Mouse (Mus musculus) MEL (cell line): ENCODE data around the gene Antxr1. TPM values are rescaled to one million over a fixed set of nuclear protein-coding genes. Genes with fewer than 3 reads are reported as not detected.

Experiments used
- DNase-seq: peaks from one replicate; pipeline ENCODE4 v3.0.0; 2011; ENCODE audit warnings: low read depth, low spot score
- H3K27ac ChIP-seq: 2 replicates; pipeline ENCODE4 v1.5.1; 2012; ENCODE audit warnings: low read depth, mild to moderate bottlenecking, control low read depth, low read length, moderate library complexity; ENCODE audit not compliant: control insufficient read depth
- H3K27me3 ChIP-seq, 2 experiments: fragments of 150-350 bp in 1 of 2; sonication (generic) in 1 of 2; 2 replicates each; pipeline ENCODE4 v1.6.1; 2012; ENCODE audit warnings: low read length in 2 of 2, mild to moderate bottlenecking in 2 of 2, improper control_type of control experiment in 1 of 2, moderate library complexity in 1 of 2; ENCODE audit not compliant: insufficient read depth in 2 of 2, control insufficient read depth in 1 of 2
- H3K36me3 ChIP-seq, 2 experiments: 2 replicates each; pipeline ENCODE4 v1.6.1; 2012 to 2014; ENCODE audit warnings: low read length in 2 of 2, improper control_type of control experiment in 1 of 2, inconsistent platforms in 1 of 2, mild to moderate bottlenecking in 1 of 2; ENCODE audit not compliant: insufficient read depth in 2 of 2, control insufficient read depth in 1 of 2
- H3K4me1 ChIP-seq, 2 experiments: fragments of 150-350 bp in 1 of 2; sonication (generic) in 1 of 2; 2 replicates each; pipeline ENCODE4 v1.6.1; 2012; ENCODE audit warnings: low read length in 2 of 2, improper control_type of control experiment in 1 of 2, mild to moderate bottlenecking in 1 of 2; ENCODE audit not compliant: insufficient read depth in 2 of 2, control insufficient read depth in 1 of 2
- H3K4me3 ChIP-seq, 2 experiments: fragments of 150-350 bp in 1 of 2; sonication (generic) in 1 of 2; 2 replicates each; pipeline ENCODE4 v1.5.1; 2012; ENCODE audit warnings: low read depth in 2 of 2, low read length in 2 of 2, mild to moderate bottlenecking in 2 of 2, moderate library complexity in 2 of 2, control low read depth in 1 of 2, improper control_type of control experiment in 1 of 2; ENCODE audit not compliant: control insufficient read depth in 1 of 2, insufficient read depth in 1 of 2
- H3K79me2 ChIP-seq: 2 replicates; pipeline ENCODE4 v1.6.1; 2012; ENCODE audit warnings: mild to moderate bottlenecking, low read length, moderate library complexity; ENCODE audit not compliant: control insufficient read depth, poor library complexity, insufficient read depth
- H3K9ac ChIP-seq: 2 replicates; pipeline ENCODE4 v1.6.1; 2012; ENCODE audit warnings: low read depth, mild to moderate bottlenecking, control low read depth, low read length, moderate library complexity; ENCODE audit not compliant: control insufficient read depth, poor library complexity, severe bottlenecking
- H3K9me3 ChIP-seq: fragments of 150-350 bp; sonication (generic); replicated peaks from 2 replicates; pipeline ENCODE4 v1.6.1; 2012; ENCODE audit warnings: mild to moderate bottlenecking, low read length, improper control_type of control experiment, moderate library complexity; ENCODE audit not compliant: insufficient read depth
- BHLHE40 ChIP-seq: IDR thresholded peaks from 2 replicates; pipeline ENCODE4 v1.6.1; 2012; ENCODE audit warnings: low read depth, mild to moderate bottlenecking, inconsistent platforms, low read length, improper control_type of control experiment, borderline replicate concordance
- ELF1 ChIP-seq: IDR thresholded peaks from 2 replicates; pipeline ENCODE4 v1.6.1; 2014; ENCODE audit warnings: low read depth, mild to moderate bottlenecking, inconsistent platforms, low read length, improper control_type of control experiment, moderate library complexity
- EP300 ChIP-seq, 2 experiments: IDR thresholded peaks; 2 replicates each; pipeline ENCODE4 v1.6.1; 2011; ENCODE audit warnings: improper control_type of control experiment in 2 of 2, low read length in 2 of 2, low read depth in 1 of 2, mild to moderate bottlenecking in 1 of 2
- GABPA ChIP-seq: IDR thresholded peaks from 2 replicates; pipeline ENCODE4 v1.6.1; 2012; ENCODE audit warnings: low read depth, mild to moderate bottlenecking, inconsistent platforms, low read length, improper control_type of control experiment, moderate library complexity
- GATA1 ChIP-seq: IDR thresholded peaks from 2 replicates; pipeline ENCODE4 v1.6.1; 2011; ENCODE audit warnings: low read depth, low read length, improper control_type of control experiment
- JUND ChIP-seq: IDR thresholded peaks from 2 replicates; pipeline ENCODE4 v1.6.1; 2011; ENCODE audit warnings: low read depth, mild to moderate bottlenecking, improper control_type of control experiment, low read length
- MAFK ChIP-seq: IDR thresholded peaks from 2 replicates; pipeline ENCODE4 v1.6.1; 2011; ENCODE audit warnings: low read depth, mild to moderate bottlenecking, low read length, improper control_type of control experiment, borderline replicate concordance
- MXI1 ChIP-seq: IDR thresholded peaks from 2 replicates; pipeline ENCODE4 v1.6.1; 2011; ENCODE audit warnings: mild to moderate bottlenecking, low read depth, low read length, improper control_type of control experiment
- MYB ChIP-seq: IDR thresholded peaks from 2 replicates; pipeline ENCODE4 v1.6.1; 2011; ENCODE audit warnings: mild to moderate bottlenecking, low read depth, low read length, improper control_type of control experiment
- MYC ChIP-seq: IDR thresholded peaks from 2 replicates; pipeline ENCODE4 v1.6.1; 2011; ENCODE audit warnings: low read depth, mild to moderate bottlenecking, low read length, improper control_type of control experiment, moderate library complexity
- NELFE ChIP-seq: IDR thresholded peaks from 2 replicates; pipeline ENCODE4 v1.6.1; 2011; ENCODE audit warnings: low read depth, low read length, improper control_type of control experiment
- NRF1 ChIP-seq: IDR thresholded peaks from 2 replicates; pipeline ENCODE4 v1.6.1; 2014; ENCODE audit warnings: low read depth, mild to moderate bottlenecking, inconsistent platforms, low read length, improper control_type of control experiment, moderate library complexity; ENCODE audit not compliant: poor library complexity, insufficient read depth, severe bottlenecking
- POLR2A ChIP-seq, 2 experiments: IDR thresholded peaks; 2 replicates each; pipeline ENCODE4 v1.6.1; 2011 to 2012; ENCODE audit warnings: low read length in 2 of 2, mild to moderate bottlenecking in 2 of 2, control low read depth in 1 of 2, improper control_type of control experiment in 1 of 2, low read depth in 1 of 2, moderate library complexity in 1 of 2; ENCODE audit not compliant: control insufficient read depth in 1 of 2, insufficient read depth in 1 of 2, poor library complexity in 1 of 2
- POLR2AphosphoS5 ChIP-seq: IDR thresholded peaks from 2 replicates; pipeline ENCODE4 v1.6.1; 2012; ENCODE audit warnings: low read depth, borderline replicate concordance, mild to moderate bottlenecking, inconsistent platforms, low read length, moderate library complexity, mixed read lengths
- SMC3 ChIP-seq: IDR thresholded peaks from 2 replicates; pipeline ENCODE4 v1.6.1; 2011; ENCODE audit warnings: low read depth, low read length, improper control_type of control experiment
- TAL1 ChIP-seq: IDR thresholded peaks from 2 replicates; pipeline ENCODE4 v1.6.1; 2012; ENCODE audit warnings: mild to moderate bottlenecking, inconsistent platforms, low read length, moderate library complexity, mixed read lengths
- TBP ChIP-seq: IDR thresholded peaks from 2 replicates; pipeline ENCODE4 v1.8.0; 2011; ENCODE audit warnings: low read depth, low read length, improper control_type of control experiment
- TCF12 ChIP-seq: IDR thresholded peaks from 2 replicates; pipeline ENCODE4 v1.6.1; 2014; ENCODE audit warnings: low read depth, mild to moderate bottlenecking, inconsistent platforms, low read length, improper control_type of control experiment, moderate library complexity
- USF1 ChIP-seq: IDR thresholded peaks from 2 replicates; pipeline ENCODE4 v1.6.1; 2014; ENCODE audit warnings: low read depth, mild to moderate bottlenecking, inconsistent platforms, low read length, improper control_type of control experiment, moderate library complexity
- USF2 ChIP-seq, 2 experiments: IDR thresholded peaks; 2 replicates each; pipeline ENCODE4 v1.6.1; 2011 to 2012; ENCODE audit warnings: improper control_type of control experiment in 2 of 2, low read length in 2 of 2, borderline replicate concordance in 1 of 2, inconsistent platforms in 1 of 2, low read depth in 1 of 2, mild to moderate bottlenecking in 1 of 2; ENCODE audit not compliant: insufficient read depth in 1 of 2
- ZC3H11A ChIP-seq: IDR thresholded peaks from 2 replicates; pipeline ENCODE4 v1.6.1; 2012; ENCODE audit warnings: low read depth, mild to moderate bottlenecking, inconsistent platforms, low read length, improper control_type of control experiment
- ZKSCAN1 ChIP-seq: IDR thresholded peaks from 2 replicates; pipeline ENCODE4 v1.6.1; 2012; ENCODE audit warnings: low read depth, mild to moderate bottlenecking, inconsistent platforms, low read length, improper control_type of control experiment, moderate library complexity
- ZMIZ1 ChIP-seq: IDR thresholded peaks from 2 replicates; pipeline ENCODE4 v1.6.1; 2012; ENCODE audit warnings: low read depth, mild to moderate bottlenecking, inconsistent platforms, low read length, improper control_type of control experiment, moderate library complexity
- ZNF384 ChIP-seq: IDR thresholded peaks from 2 replicates; pipeline ENCODE4 v1.6.1; 2012; ENCODE audit warnings: low read depth, mild to moderate bottlenecking, inconsistent platforms, low read length, improper control_type of control experiment
- polyA plus RNA-seq, 2 experiments: library from polyadenylated mRNA; stranded (reverse) in 1 of 2; unstranded in 1 of 2; fragments of >175 nt in 1 of 2; fragments of >200 nt in 1 of 2; gene quantifications; 2 replicates each; pipeline versions ENCODE4 v1.2.1 to v1.2.4; 2012; ENCODE audit warnings: low replicate concordance in 2 of 2, low read depth in 1 of 2; ENCODE audit not compliant: insufficient read length in 2 of 2, insufficient read depth in 1 of 2, missing spikeins in 1 of 2
- total RNA-seq: library from RNA; depleted of rRNA; stranded (reverse); fragments of 300-350 nt; gene quantifications from 2 replicates; pipeline ENCODE4 v1.2.3, GENCODE M21; 2012

The Antxr1 gene
- total and polyA plus RNA-seq, 3 experiments: 0.10 TPM; not detected in 2

GRCm38 (mm10) chr6:87183981-87184380 lies 151.6 kb downstream of the Antxr1 start:
- TF ChIP-seq USF1: no peak
- TF ChIP-seq GABPA: no peak
- TF ChIP-seq POLR2AphosphoS5: no peak
- peak; percentile 17; the same call in 1 of the 2 replicates for TF ChIP-seq GATA1
- no peak for TF ChIP-seq USF2 (IDR thresholded peaks at IDR 0.05; ENCODE audit: borderline replicate concordance in 1 of 2, insufficient read depth in 1 of 2, low read depth in 1 of 2, low read length in 2 of 2)
- TF ChIP-seq MYB: no peak
- TF ChIP-seq TAL1: peak; percentile 79
- TF ChIP-seq SMC3: no peak
- TF ChIP-seq TBP: no peak
- TF ChIP-seq EP300 (IDR thresholded peaks at IDR 0.05; ENCODE audit: low read depth in 1 of 2, low read length in 2 of 2): peak; percentile 27 to 42; a peak in 3 of 4 replicates
- TF ChIP-seq ZC3H11A: no peak
- no peak for TF ChIP-seq MXI1
- no peak for TF ChIP-seq MYC
- TF ChIP-seq ZKSCAN1: no peak
- TF ChIP-seq POLR2A (IDR thresholded peaks at IDR 0.05; ENCODE audit: control insufficient read depth in 1 of 2, insufficient read depth in 1 of 2, low read depth in 1 of 2, low read length in 2 of 2, poor library complexity in 1 of 2): no peak
- Histone ChIP-seq H3K79me2 (no peaks in the 10 kb centered on the region), H3K27ac (no peak overlapping the region), H3K9me3 (no peaks in the 10 kb centered on the region), H3K4me1 (peaks cover 3 to 12% of the 10 kb centered on the region in 2 experiments; a peak in 3 of 4 replicates), H3K4me3 (peak overlapping the region; percentile 50 to 54), H3K9ac (0 out of 2 replicates have a peak overlapping the region, but pooled peaks have one; percentile 10), H3K27me3 (no peaks in the 10 kb centered on the region; a peak in 1 of 4 replicates), H3K36me3 (peaks cover 0 to 3% of the 10 kb centered on the region in 2 experiments; a peak in 1 of 4 replicates)
- peak; percentile 45 for DNase-seq

GRCm38 (mm10) chr6:87183159-87183558 lies 152.5 kb downstream of the Antxr1 start:
- no peak overlapping the region for H3K27ac ChIP-seq

More at GRCm38 (mm10) chr6:87183159-87183558, 152.5 kb downstream of the Antxr1 start:
- peaks cover 3 to 12% of the 10 kb centered on the region in 2 experiments; a peak in 3 of 4 replicates for H3K4me1 ChIP-seq
- H3K27me3 ChIP-seq: no peaks in the 10 kb centered on the region; a peak in 1 of 4 replicates
- H3K4me3 ChIP-seq: no peak overlapping the region
- H3K9me3 ChIP-seq: no peaks in the 10 kb centered on the region
- DNase-seq: peak; percentile 15
- H3K9ac ChIP-seq: no peak overlapping the region
- no peak for TF ChIP-seq MYC
- no peak for TF ChIP-seq ZMIZ1
- no peak for TF ChIP-seq JUND
- TF ChIP-seq BHLHE40: no peak
- no peak for TF ChIP-seq NRF1
- no peak for TF ChIP-seq TAL1
- TF ChIP-seq GATA1: no peak
- TF ChIP-seq MYB: no peak
- no peak for TF ChIP-seq ELF1
- TF ChIP-seq ZNF384: no peak
- no peak for TF ChIP-seq MAFK
- no peak for TF ChIP-seq NELFE
- no peak for TF ChIP-seq ZKSCAN1
- TF ChIP-seq TCF12: no peak
- TF ChIP-seq, all 39 proteins: peak for 0
- no peaks in the 10 kb centered on the region for H3K79me2 ChIP-seq
- peaks cover 0 to 3% of the 10 kb centered on the region in 2 experiments; a peak in 1 of 4 replicates for H3K36me3 ChIP-seq
